In the genomic region with DNA sequence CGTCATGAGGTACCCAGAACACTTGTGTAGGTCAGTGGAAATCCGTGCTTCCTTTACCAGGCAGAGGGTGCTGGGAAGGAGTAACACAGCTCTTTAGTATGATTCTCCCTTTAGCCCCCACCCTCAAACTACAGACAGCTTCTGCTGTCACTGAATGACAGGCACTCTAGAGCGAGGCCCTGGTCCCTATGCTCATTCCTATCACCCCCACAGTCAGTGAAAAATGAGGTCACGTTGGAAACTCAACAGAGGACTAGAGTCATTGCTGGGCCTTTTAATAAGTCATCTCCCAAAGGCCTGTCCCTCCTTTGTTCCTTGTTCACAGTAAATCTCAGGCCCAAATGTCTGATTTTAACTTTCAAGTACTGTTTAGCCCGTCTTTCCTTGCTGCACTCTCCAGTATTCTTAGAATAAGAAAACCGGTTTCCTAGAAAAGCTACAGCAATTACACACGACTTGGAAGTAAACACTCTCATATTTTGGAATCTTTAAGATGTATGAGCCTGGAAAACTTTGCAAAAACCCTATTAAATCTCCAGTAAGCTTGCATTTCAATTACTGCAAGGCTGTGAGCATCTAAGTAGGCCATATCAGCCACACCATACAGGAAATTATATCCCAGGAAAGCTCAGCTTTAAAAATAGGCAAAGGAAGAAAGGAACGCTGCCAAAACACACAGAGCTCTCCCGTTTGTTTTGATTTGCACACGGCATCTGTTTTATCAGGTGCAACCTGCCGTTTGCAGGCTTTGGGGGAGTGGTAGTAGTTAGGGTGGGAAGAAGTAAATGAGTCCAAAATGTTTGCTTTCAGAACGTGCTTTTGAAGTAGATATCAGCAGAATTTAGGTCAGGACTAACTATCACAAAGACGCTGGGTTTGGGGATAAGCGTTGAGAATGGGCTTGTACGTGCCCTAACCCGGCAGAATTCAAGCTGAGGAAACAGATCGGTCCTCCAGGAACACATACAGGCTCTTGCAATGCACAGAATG, we compare ENCODE assay signal across 8 mouse cellular contexts. TPM values are rescaled to one million over a fixed set of nuclear protein-coding genes. Genes with fewer than 3 reads are reported as not detected.
DNase-seq lines count a peak whose midpoint lies in the region; ATAC-seq and TF ChIP-seq lines count a peak whose summit lies in the region.

No protein-coding gene starts in this region.

- 0 out of 2 replicates have a peak overlapping the region, but pooled peaks have one; percentile 27 for H3K9ac ChIP-seq in neural tube, embryonic 13.5 days
- no peak overlapping the region for H3K9ac ChIP-seq in hindbrain, postnatal 0 days (replicated peaks; ENCODE audit: low read length)
- no peak overlapping the region for H3K9ac ChIP-seq in midbrain, embryonic 14.5 days (replicated peaks; ENCODE audit: low read length)

- ATAC-seq in neural tube, embryonic 13.5 days (ENCODE audit: low read depth), result no peak
- no peak for ATAC-seq in hindbrain, postnatal 0 days
- no peak for ATAC-seq in midbrain, embryonic 14.5 days (ENCODE audit: low FRiP score, low TSS enrichment)

- TF ChIP-seq CTCF in hindbrain, postnatal 0 days (IDR thresholded peaks at IDR 0.05; ENCODE audit: low read depth), result no peak

- H3K4me2 ChIP-seq in neural tube, embryonic 13.5 days, result no peak overlapping the region
- H3K4me2 ChIP-seq in hindbrain, postnatal 0 days (ENCODE audit: low read depth, low read length), result 0 out of 2 replicates have a peak overlapping the region, but pooled peaks have one; percentile 3
- H3K4me2 ChIP-seq in midbrain, embryonic 14.5 days (ENCODE audit: low read length), result no peak overlapping the region

- H3K9me3 ChIP-seq in neural tube, embryonic 13.5 days, result no peaks in the 10 kb centered on the region
- H3K9me3 ChIP-seq in forebrain, embryonic 10.5 days, result no peaks in the 10 kb centered on the region
- H3K9me3 ChIP-seq in hindbrain, postnatal 0 days (ENCODE audit: low read length), result no peaks in the 10 kb centered on the region
- H3K9me3 ChIP-seq in midbrain, embryonic 14.5 days (ENCODE audit: control insufficient read depth, low read length), result no peaks in the 10 kb centered on the region

- no peaks in the 10 kb centered on the region for H3K27me3 ChIP-seq in neural tube, embryonic 13.5 days
- no peaks in the 10 kb centered on the region for H3K27me3 ChIP-seq in forebrain, embryonic 10.5 days (ENCODE audit: poor library complexity, severe bottlenecking)
- H3K27me3 ChIP-seq in hindbrain, postnatal 0 days (ENCODE audit: insufficient read depth, low read length), result no peaks in the 10 kb centered on the region
- no peaks in the 10 kb centered on the region for H3K27me3 ChIP-seq in midbrain, embryonic 14.5 days (ENCODE audit: control insufficient read depth, insufficient read depth, low read length)

- H3K4me1 ChIP-seq in neural tube, embryonic 13.5 days (replicated peaks), result peaks cover 71% of the 10 kb centered on the region
- H3K4me1 ChIP-seq in forebrain, embryonic 10.5 days, result peaks cover 31% of the 10 kb centered on the region
- peaks cover 6% of the 10 kb centered on the region; the same call in 1 of the 2 replicates for H3K4me1 ChIP-seq in hindbrain, postnatal 0 days (ENCODE audit: insufficient read depth, low read length)
- peaks cover 12% of the 10 kb centered on the region for H3K4me1 ChIP-seq in midbrain, embryonic 14.5 days (ENCODE audit: control insufficient read depth, insufficient read depth, low read length)

- H3K36me3 ChIP-seq in neural tube, embryonic 13.5 days, result no peaks in the 10 kb centered on the region
- H3K36me3 ChIP-seq in forebrain, embryonic 10.5 days (replicated peaks), result peaks cover 11% of the 10 kb centered on the region; the same call in 1 of the 2 replicates
- H3K36me3 ChIP-seq in hindbrain, postnatal 0 days (ENCODE audit: insufficient read depth, low read length), result no peaks in the 10 kb centered on the region
- no peaks in the 10 kb centered on the region for H3K36me3 ChIP-seq in midbrain, embryonic 14.5 days (ENCODE audit: control insufficient read depth, insufficient read depth, low read length)

- 66% methylated on average over 17 of the region's 17 CpGs for WGBS in neural tube, embryonic 13.5 days
- WGBS in forebrain, embryonic 10.5 days, result 73% methylated on average over 17 of the region's 17 CpGs
- WGBS in hindbrain, postnatal 0 days, result 50% methylated on average over 17 of the region's 17 CpGs
- 74% methylated on average over 17 of the region's 17 CpGs for WGBS in midbrain, embryonic 14.5 days

- peak overlapping the region; percentile 81 for H3K27ac ChIP-seq in neural tube, embryonic 13.5 days (replicated peaks)
- peak overlapping the region; percentile 63; the same call in 1 of the 2 replicates for H3K27ac ChIP-seq in forebrain, embryonic 10.5 days
- peak overlapping the region; percentile 77 for H3K27ac ChIP-seq in hindbrain, postnatal 0 days
- H3K27ac ChIP-seq in midbrain, embryonic 14.5 days (replicated peaks; ENCODE audit: low read depth, low read length), result peak overlapping the region; percentile 26; the same call in 1 of the 2 replicates

- no peak for DNase-seq in neural tube, embryonic 10.5 days (ENCODE audit: extremely low spot score, low spot score)
- DNase-seq in forebrain, embryonic 10.5 days (ENCODE audit: extremely low spot score, low spot score), result no peak
- DNase-seq in hindbrain, postnatal 0 days (ENCODE audit: low spot score), result peak; percentile 42
- no peak for DNase-seq in midbrain, embryonic 14.5 days
- no peak for DNase-seq in adrenal gland, adult 2 months
- no peak for DNase-seq in retina, embryonic 14.5 days (ENCODE audit: low spot score)
- no peak for DNase-seq in kidney, postnatal 25 days

- no peak overlapping the region for H3K4me3 ChIP-seq in neural tube, embryonic 13.5 days
- no peak overlapping the region for H3K4me3 ChIP-seq in forebrain, embryonic 10.5 days
- H3K4me3 ChIP-seq in hindbrain, postnatal 0 days (ENCODE audit: low read length), result no peak overlapping the region
- H3K4me3 ChIP-seq in midbrain, embryonic 14.5 days (replicated peaks; ENCODE audit: low read depth, low read length), result no peak overlapping the region

RNA-seq across cellular contexts. Expression of gene Jmjd1c, which starts 39.8 kb away (rescaled TPM):
- polyA plus RNA-seq in neural tube, embryonic 13.5 days (2015; fragmentation: Nextera tagmentation; extraction: Ambion mirVana), result 51.4 and 52.4 TPM in 2 replicates
- polyA plus RNA-seq in forebrain, embryonic 10.5 days (2016; fragmentation: Nextera tagmentation; extraction: Ambion mirVana), result 29.7 and 30.6 TPM in 2 replicates
- total RNA-seq in hindbrain, postnatal 0 days (2014; rRNA removed), result 53.7 and 54.1 TPM in 2 replicates
- 45.4 and 45.6 TPM in 2 replicates for polyA plus RNA-seq in hindbrain, postnatal 0 days (2015; fragmentation: Nextera tagmentation; extraction: Ambion mirVana)
- 54.4 and 56.4 TPM in 2 replicates for polyA plus RNA-seq in midbrain, embryonic 14.5 days (2014; fragmentation: Nextera tagmentation; extraction: Ambion mirVana)
- 10 to 100 TPM; 45.0 to 53.7 TPM for total RNA-seq in adrenal gland, adult 2 months (2021)
- polyA plus RNA-seq in adrenal gland, adult 2 months (2012; rRNA removed), result 15.9 and 18.1 TPM in 2 replicates

RNA-seq across cellular contexts. Expression of gene Reep3, which starts 40.6 kb away (rescaled TPM):
- polyA plus RNA-seq in neural tube, embryonic 13.5 days (2015; fragmentation: Nextera tagmentation; extraction: Ambion mirVana), result 54.6 and 61.1 TPM in 2 replicates
- polyA plus RNA-seq in forebrain, embryonic 10.5 days (2016; fragmentation: Nextera tagmentation; extraction: Ambion mirVana), result 30.9 and 32.7 TPM in 2 replicates
- total RNA-seq in hindbrain, postnatal 0 days (2014; rRNA removed), result 33.9 and 35.5 TPM in 2 replicates
- polyA plus RNA-seq in hindbrain, postnatal 0 days (2015; fragmentation: Nextera tagmentation; extraction: Ambion mirVana), result 36.2 and 37.5 TPM in 2 replicates
- polyA plus RNA-seq in midbrain, embryonic 14.5 days (2014; fragmentation: Nextera tagmentation; extraction: Ambion mirVana), result 30.5 and 35.5 TPM in 2 replicates
- 10 to 100 TPM; 42.5 to 44.6 TPM for total RNA-seq in adrenal gland, adult 2 months (2021)
- polyA plus RNA-seq in adrenal gland, adult 2 months (2012; rRNA removed), result 7.1 and 8.9 TPM in 2 replicates

Comparison
In these comparisons a context has a peak if more than half of its experiments do, and no peak if none do; other contexts are left out.
1. H3K27ac ChIP-seq: peak in every context shown above with its lines; median percentile 81 in neural tube, embryonic 13.5 days; 77 in hindbrain, postnatal 0 days; 63 in forebrain, embryonic 10.5 days; 26 in midbrain, embryonic 14.5 days.